Mouse (Mus musculus) erythroblast, embryonic 14.5 days (primary cell): ENCODE measurements around the gene Mbnl2.

Experiments used
- GATA1 ChIP-seq: IDR thresholded peaks from 2 replicates; pipeline ENCODE4 v1.6.1; 2012; ENCODE audit warnings: low read length, inconsistent platforms, mixed read lengths
- TAL1 ChIP-seq: IDR thresholded peaks from 3 replicates; pipeline ENCODE4 v1.6.1; 2012; ENCODE audit warnings: low read length, inconsistent platforms, mixed read lengths

DNA sequence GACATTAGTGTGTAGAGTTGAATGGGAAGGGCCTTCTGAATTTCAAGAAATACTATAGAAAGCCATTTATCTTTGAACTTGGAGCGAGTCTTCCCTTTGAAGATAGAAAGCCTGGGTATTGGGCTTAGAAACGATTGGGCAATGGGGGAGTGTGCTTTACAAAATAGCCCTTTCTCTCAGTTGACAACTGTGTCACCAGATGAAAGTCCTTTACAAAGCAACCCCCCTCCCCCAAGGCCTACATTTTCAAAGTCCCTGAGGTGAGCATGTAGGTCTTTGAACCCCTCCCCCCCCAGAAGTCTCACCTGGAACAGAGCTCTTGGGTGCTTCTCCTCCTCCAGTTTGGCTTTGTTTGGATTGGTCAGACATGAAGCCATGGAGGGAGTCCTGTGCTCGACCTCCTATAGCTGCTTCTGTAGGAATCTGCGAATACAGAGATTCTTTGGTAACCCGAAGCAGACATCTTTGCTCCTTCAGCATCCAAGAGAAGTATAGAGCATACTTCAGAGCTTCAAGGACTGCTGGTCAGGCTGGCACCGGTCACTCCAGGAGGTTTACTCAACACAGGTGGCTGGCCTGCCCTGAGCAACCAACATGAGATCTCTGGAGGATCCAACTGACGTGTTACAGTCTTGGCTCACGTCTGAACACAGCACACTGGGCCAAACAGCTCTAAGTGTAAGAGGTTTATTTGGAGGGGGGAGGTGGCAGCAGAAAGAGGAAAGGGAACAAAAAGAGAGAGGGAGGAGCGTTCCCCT lies 43.7 kb downstream of the Mbnl2 start:
- TF ChIP-seq TAL1 (no peak), GATA1 (no peak)
